Mouse (Mus musculus) embryonic fibroblast, embryonic 13.5 days (primary cell): ENCODE measurements around the gene H2afv. TPM values are rescaled to one million over a fixed set of nuclear protein-coding genes. Genes with fewer than 3 reads are reported as not detected.

Experiments used
- H3K27ac ChIP-seq: 2 replicates; pipeline ENCODE4 v1.5.1; 2012; ENCODE audit warnings: low read length, control low read depth, inconsistent platforms; ENCODE audit not compliant: insufficient read depth
- H3K4me1 ChIP-seq: 2 replicates; pipeline ENCODE4 v1.6.1; 2011; ENCODE audit warnings: low read length; ENCODE audit not compliant: control insufficient read depth, insufficient read depth
- H3K4me3 ChIP-seq: 2 replicates; pipeline ENCODE4 v1.5.1; 2011; ENCODE audit warnings: mild to moderate bottlenecking, control low read depth, low read length; ENCODE audit not compliant: insufficient read depth
- CTCF ChIP-seq: IDR thresholded peaks from 2 replicates; pipeline ENCODE4 v1.5.1; 2011; ENCODE audit warnings: mild to moderate bottlenecking, control low read depth, low read length, moderate library complexity, borderline replicate concordance; ENCODE audit not compliant: insufficient read depth
- POLR2A ChIP-seq: IDR thresholded peaks from 2 replicates; pipeline ENCODE4 v1.6.1; 2011; ENCODE audit warnings: low read depth, mild to moderate bottlenecking, control low read depth, low read length, moderate library complexity
- polyA plus RNA-seq: library from polyadenylated mRNA; stranded (reverse); fragments of >200 nt; gene quantifications from 2 replicates; pipeline ENCODE4 v1.2.4, GENCODE M21; 2011; ENCODE audit warnings: low read depth; ENCODE audit not compliant: missing spikeins, insufficient read length

H2afv gene
- polyA plus RNA-seq, 1 experiment = 74.5 TPM

GRCm38 (mm10) chr11:6407162-6407621 lies 37.1 kb downstream of the H2afv start:
- H3K27ac ChIP-seq = no peak overlapping the region
- H3K4me3 ChIP-seq = no peak overlapping the region
- H3K4me1 ChIP-seq = peaks cover 8% of the 10 kb centered on the region
- TF ChIP-seq POLR2A = no peak
- no peak for TF ChIP-seq CTCF

- no peak for TF ChIP-seq CTCF
- TF ChIP-seq POLR2A = no peak
- no peak overlapping the region for H3K4me3 ChIP-seq
- peaks cover 8% of the 10 kb centered on the region for H3K4me1 ChIP-seq
- H3K27ac ChIP-seq = peak overlapping the region; percentile 41
Observed at GRCm38 (mm10) chr11:6406251-6407161, 37.7 kb downstream of the H2afv start.

- Histone ChIP-seq H3K4me3 (no peak overlapping the region), H3K4me1 (peaks cover 8% of the 10 kb centered on the region), H3K27ac (peak overlapping the region; percentile 41; the same call in 1 of the 2 replicates)
- TF ChIP-seq POLR2A (no peak), CTCF (no peak)
Observed at GRCm38 (mm10) chr11:6405591-6406081, 38.6 kb downstream of the H2afv start.

DNA sequence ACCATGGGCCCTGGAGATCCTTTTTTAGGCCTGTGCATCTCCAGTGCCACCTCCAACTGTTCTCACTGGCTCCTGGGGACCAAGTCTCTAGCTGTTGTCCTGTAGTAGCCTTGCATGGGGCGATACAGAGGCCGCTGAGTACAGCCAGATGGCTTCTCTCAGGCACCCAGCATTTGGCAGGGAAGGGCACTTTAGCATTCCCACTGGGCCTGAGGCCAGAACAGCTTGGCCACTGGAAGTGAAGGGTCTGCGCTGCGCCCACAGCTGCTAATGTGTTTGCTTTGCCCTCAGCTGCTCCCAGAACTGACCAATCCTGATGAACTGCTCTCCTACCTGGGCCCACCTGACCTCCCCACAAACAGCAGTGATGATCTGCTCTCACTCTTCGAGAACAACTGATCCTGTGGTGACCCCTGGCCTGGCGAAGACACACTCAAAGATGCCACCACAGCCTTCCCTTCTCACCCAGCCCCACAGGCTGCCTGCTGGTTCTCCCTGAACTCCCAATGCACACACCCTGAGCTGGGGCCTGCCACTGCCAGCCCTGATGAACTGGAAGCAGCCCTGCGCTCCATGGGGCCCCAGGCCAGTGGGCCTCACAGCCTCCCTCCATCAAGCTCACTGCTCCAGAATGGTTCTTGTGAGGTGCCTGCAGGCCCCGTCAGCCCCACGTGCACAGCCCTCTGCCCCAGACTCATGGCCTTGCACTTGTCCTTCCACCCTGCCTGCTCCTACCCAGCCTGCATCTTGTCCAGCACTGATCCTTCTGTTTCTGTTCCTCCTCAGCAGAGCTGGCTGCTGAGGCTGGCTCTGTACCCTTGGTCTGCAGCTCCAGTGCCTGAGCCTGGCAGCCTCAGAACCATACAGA lies 39.3 kb downstream of the H2afv start:
- Histone ChIP-seq H3K4me1 (peaks cover 8% of the 10 kb centered on the region), H3K27ac (no peak overlapping the region), H3K4me3 (no peak overlapping the region)
- TF ChIP-seq CTCF (no peak), POLR2A (no peak)

DNA sequence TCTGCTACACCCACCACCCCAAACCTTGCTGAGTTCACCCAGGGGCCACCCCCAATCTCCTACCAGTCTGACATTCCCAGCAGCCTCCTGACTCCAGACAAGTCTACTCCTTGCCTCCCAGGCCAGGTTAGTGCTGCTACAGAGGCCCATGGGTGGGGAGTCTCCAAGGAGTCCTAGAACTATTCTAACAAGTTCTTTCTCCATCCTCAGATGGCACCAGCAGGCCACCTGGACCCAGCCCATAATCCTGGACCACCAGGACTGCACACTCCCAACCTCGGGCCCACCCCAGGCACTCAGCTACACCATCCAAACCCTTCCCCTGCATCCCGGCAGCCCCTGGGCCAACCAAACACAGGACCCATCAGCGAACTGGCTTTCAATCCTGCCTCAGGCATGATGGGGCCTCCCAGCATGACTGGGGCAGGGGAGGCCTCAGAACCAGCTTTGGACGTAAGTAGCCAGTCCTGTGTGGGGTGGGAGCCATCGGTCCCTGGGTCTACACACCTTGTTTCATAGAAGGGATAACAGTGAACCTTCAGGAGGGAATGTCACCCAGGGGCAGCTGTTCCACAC lies 40.3 kb downstream of the H2afv start:
- peaks cover 8% of the 10 kb centered on the region for H3K4me1 ChIP-seq
- TF ChIP-seq CTCF = no peak
- TF ChIP-seq POLR2A = no peak
- H3K27ac ChIP-seq = no peak overlapping the region
- no peak overlapping the region for H3K4me3 ChIP-seq

- H3K4me3 ChIP-seq = no peak overlapping the region
- TF ChIP-seq CTCF (peak; percentile 82), POLR2A (no peak)
- H3K27ac ChIP-seq = no peak overlapping the region
- peaks cover 8% of the 10 kb centered on the region for H3K4me1 ChIP-seq
Observed at GRCm38 (mm10) chr11:6402515-6403510, 41.4 kb downstream of the H2afv start.

DNA sequence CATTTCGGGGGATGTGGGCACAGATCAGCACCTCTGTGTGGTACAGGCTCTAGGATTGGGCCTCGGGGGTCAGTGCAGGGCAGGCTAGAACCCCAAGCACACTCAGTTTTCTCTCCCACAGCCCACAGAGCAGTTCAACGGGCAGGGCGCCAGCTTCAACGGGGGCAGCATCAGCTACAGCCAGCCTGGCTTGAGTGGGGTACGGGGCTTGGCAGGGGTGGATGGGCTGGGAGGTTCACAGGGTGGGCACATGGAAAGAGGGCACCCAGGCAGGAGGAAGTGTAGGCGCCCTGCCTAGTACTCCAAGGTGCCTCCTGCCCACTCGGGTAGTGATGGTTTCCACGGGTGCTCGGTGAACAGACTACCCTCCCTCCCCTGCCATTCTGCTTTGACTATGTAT lies 46.1 kb downstream of the H2afv start:
- Histone ChIP-seq H3K4me1 (no peaks in the 10 kb centered on the region), H3K27ac (no peak overlapping the region), H3K4me3 (no peak overlapping the region)
- TF ChIP-seq CTCF = no peak
- TF ChIP-seq POLR2A = no peak

DNA sequence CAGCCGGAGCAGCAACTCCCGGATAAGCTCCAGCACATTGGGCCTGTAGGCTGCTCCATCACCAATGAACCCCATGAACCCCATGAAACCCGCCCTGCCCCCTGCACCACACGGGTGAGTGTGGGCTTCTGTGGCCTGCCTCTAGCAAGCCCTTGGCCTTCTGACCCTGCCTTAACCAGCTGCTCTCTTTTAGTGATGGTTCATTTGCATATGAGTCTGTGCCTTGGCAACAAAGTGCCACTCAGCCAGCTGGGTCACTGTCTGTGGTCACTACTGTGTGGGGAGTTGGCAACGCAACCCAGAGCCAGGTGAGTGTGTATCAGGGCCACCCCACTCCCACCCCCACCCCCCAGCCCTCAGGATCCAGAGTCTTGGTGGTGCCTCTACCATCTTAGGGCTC lies 48.7 kb downstream of the H2afv start:
- TF ChIP-seq POLR2A = no peak
- TF ChIP-seq CTCF = no peak
- no peaks in the 10 kb centered on the region for H3K4me1 ChIP-seq
- H3K27ac ChIP-seq = no peak overlapping the region
- no peak overlapping the region for H3K4me3 ChIP-seq
